Mouse (Mus musculus): ENCODE measurements around the gene Epb42. TPM values are rescaled to one million over a fixed set of nuclear protein-coding genes. Genes with fewer than 3 reads are reported as not detected.

Epb42 gene
- polyA plus RNA-seq, 1 experiment from 2014 or later = 3.9 TPM

Small RNAs within 50 kb of the gene (microRNA-seq; reads per million reads assigned to microRNA genes)
- gene Gm44325 = not detected

Other genes with a start within 250 kb of the Epb42 start
- gene Cdan1, start 186.9 kb downstream of the Epb42 start, polyA plus RNA-seq (2016; fragmentation: Nextera tagmentation; extraction: Ambion mirVana) = 7.7 and 10.3 TPM in 2 replicates
- gene Ttbk2, start 186.5 kb downstream of the Epb42 start, polyA plus RNA-seq (2016; fragmentation: Nextera tagmentation; extraction: Ambion mirVana) = 6.3 and 7.9 TPM in 2 replicates
- gene Ubr1, start 66.4 kb downstream of the Epb42 start, polyA plus RNA-seq (2016; fragmentation: Nextera tagmentation; extraction: Ambion mirVana) = 29.5 and 32.4 TPM in 2 replicates
- 1.1 and 1.9 TPM in 2 replicates for gene Tmem62, start 60.1 kb downstream of the Epb42 start, polyA plus RNA-seq (2016; fragmentation: Nextera tagmentation; extraction: Ambion mirVana)
- 40.3 and 40.9 TPM in 2 replicates for gene Ccndbp1, start 28.7 kb downstream of the Epb42 start, polyA plus RNA-seq (2016; fragmentation: Nextera tagmentation; extraction: Ambion mirVana)
- not detected in 2 replicates for gene Tgm5, start 48.8 kb upstream of the Epb42 start, polyA plus RNA-seq (2016; fragmentation: Nextera tagmentation; extraction: Ambion mirVana)
- not detected in 2 replicates for gene Tgm7, start 72.7 kb upstream of the Epb42 start, polyA plus RNA-seq (2016; fragmentation: Nextera tagmentation; extraction: Ambion mirVana)
- 22.7 and 22.9 TPM in 2 replicates for gene Adal, start 103.4 kb upstream of the Epb42 start, polyA plus RNA-seq (2016; fragmentation: Nextera tagmentation; extraction: Ambion mirVana)
- gene Lcmt2, start 103.6 kb upstream of the Epb42 start, polyA plus RNA-seq (2016; fragmentation: Nextera tagmentation; extraction: Ambion mirVana) = 22.9 and 23.4 TPM in 2 replicates
- 75.6 and 84.2 TPM in 2 replicates for gene Tubgcp4, start 133.6 kb upstream of the Epb42 start, polyA plus RNA-seq (2016; fragmentation: Nextera tagmentation; extraction: Ambion mirVana)
- gene Zscan29, start 134.1 kb upstream of the Epb42 start, polyA plus RNA-seq (2016; fragmentation: Nextera tagmentation; extraction: Ambion mirVana) = 11.3 and 12.8 TPM in 2 replicates
- 132 and 136 TPM in 2 replicates for gene Trp53bp1, start 234.3 kb upstream of the Epb42 start, polyA plus RNA-seq (2016; fragmentation: Nextera tagmentation; extraction: Ambion mirVana)

Measured in limb, embryonic 12.5 days (tissue).